Mouse (Mus musculus): ENCODE data around the gene Slc18a3. TPM values are rescaled to one million over a fixed set of nuclear protein-coding genes. Genes with fewer than 3 reads are reported as not detected.
A peak's percentile ranks its signal among the peaks of the same experiment; 100 is the strongest.

The Slc18a3 gene
- not detected in 2 replicates for total RNA-seq (2015; ENCODE audit: low replicate concordance)
- total RNA-seq (2017; ENCODE audit: low replicate concordance): not detected in 2 replicates

DNA sequence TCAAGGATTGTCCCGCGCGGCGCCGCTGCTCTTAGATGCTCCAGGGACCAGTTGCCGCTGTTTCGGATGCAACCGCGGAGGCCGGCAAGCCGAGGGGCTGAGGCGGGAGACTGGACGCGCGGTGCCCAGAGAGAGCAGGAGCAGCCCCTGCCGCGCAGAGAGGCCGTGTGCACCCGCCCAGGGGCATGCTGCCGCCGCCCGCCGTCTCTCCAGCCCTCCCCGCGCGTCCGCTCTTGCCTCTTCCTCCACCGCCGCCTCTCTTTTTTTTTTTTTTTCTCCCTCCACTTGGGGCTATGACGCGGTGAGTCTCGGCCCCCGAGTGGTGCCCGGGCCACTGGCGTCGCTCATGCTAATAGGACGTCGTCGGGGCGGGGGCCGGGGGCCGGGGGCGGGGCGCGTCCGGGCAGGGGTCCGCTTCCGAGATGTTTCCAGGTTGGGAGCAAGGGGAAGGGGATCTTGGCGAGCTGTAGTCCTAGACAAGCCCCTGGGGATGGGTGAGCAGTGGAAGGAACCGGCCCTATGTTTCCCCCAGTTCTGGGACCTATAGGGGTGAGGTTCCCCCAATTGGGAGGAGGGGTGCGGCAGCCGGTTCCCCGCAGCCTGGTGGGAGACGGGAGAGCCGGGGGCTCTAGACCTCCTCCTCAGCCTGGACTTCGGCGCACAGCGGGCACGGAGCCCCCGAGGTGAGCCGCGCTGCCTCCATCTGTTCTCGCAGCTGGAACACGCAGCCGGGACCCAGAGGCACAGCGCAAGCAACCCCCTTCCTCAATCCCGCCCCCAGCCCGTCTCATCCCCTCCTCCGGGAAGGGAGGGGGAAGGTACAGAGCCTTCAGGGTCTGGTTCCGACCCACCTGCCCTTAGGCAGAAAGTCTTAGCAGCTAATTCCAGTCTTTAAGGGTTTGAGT, at the start of gene Slc18a3:
Slc18a3 (minus strand) TSS at position 250 of the 905 bp plus-strand sequence.
- ATAC-seq (replicated peaks; ENCODE audit: low FRiP score, poor library complexity, severe bottlenecking): no peak

DNA sequence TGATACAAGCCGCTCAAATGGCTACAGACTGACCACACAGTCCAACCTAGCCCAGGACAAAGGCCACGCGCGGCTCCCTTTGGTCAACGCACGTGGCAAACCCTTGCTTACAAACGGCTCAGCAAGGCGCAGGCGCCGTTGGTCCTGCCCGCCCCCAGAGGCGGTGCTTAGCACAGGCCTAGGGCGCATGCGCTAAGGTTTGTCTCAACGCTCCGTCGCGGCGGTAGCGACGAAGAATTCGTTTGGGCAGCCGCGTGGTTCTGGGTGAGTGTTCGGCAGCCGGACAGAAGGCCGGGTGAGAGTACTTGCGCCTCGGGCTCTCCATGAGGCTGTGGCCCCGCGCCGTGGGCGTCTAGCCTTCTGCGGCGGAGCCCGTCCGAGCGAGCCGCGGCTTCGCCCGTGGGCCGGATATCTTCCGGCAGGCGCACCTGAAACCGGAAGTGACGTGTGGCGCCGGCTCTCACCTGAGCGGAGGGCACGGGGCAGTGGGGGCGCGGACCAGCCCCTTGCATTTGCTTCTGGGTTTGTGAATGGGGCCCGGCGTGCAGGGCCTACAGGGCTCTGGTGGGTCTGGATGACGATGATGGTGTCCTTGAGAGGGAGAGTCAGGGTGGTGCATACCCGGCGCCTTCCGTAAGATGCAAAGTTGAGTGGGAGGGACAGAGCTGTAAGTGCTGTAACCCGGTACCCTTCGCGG, 48.8 kb upstream of the Slc18a3 start, which contains the start of gene Ercc6:
Ercc6 (plus strand) TSS at position 186 of the 697 bp plus-strand sequence.
- ATAC-seq (replicated peaks; ENCODE audit: low FRiP score, poor library complexity, severe bottlenecking): peak; percentile 96

DNA sequence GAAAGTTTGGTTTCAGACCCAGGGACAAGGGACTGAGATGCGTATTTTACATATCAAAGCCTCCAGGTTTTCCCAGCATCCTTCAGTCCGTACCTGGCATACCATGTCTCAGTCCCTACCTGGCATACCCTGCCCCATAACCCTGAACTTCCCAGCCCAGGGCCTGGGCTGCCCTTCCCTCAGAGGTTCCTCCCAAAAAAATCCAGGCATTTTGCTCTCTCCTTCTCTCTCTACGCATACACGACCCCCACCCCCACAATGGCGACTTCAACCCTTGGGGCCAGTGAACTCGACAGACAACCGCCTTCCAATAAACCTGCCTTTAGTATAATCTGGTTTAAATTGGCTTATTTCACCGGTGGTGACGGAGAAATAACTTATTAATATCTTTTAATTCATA, 48.3 kb upstream of the Slc18a3 start:
- ATAC-seq (replicated peaks; ENCODE audit: low FRiP score, poor library complexity, severe bottlenecking): no peak

DNA sequence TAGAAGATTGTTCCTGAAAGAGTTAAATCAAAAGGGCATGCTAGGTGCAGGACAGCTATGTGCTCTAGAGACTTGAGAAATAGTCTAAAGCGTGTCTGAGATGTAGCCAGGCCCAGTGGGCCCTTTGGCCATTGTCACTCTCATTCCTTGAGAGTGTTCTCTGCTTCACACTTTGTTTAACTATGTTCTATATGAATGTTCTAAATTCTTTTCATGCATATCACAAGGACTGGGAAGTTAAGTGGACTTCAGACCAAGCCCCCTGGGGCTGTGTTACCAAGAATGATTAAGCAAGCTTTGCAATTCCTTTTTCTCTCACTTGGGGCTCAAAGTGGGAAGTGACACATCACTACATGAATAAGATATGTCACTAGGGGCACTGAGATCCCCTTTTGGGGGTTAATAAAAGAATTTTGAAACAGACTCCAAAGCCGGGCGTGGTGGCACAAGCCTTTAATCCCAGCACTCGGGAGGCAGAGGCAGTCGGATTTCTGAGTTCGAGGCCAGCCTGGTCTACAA, 44.9 kb upstream of the Slc18a3 start:
- no peak for ATAC-seq (replicated peaks; ENCODE audit: low FRiP score, poor library complexity, severe bottlenecking)

DNA sequence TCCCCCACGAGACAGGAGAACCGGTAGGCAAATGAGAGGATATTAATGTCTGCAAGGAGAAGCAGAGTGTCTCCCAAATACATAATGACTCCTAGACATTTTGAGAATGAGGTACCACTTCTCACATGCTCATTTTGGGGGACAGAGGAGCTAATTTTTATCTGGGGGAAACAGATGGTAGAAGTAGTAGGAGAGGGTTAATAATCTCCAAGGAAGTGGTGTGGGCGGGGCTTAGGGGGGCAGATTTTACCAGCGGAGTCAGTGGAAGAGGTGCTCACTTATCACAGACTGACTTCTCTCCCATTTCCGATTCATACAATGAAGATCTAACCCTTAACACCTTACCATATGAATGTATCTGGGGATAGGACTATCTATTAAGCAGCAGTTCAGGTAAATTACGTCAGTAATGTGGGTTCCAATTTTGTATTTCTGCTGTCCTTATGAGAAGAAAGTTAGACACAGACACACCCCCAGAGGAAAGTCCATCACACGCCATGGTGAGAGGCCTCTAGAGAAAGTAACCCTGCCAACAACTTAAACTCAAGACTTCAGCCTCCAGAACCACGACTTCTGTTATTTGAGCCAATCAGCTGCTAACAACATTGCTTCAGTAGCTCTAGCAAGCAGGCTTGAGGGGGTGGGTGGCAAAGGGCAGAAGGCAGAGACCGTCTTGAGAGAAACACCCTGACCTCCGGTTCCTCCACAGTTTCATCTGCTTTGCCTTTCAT, 43.6 kb upstream of the Slc18a3 start:
- no peak for ATAC-seq (replicated peaks; ENCODE audit: low FRiP score, poor library complexity, severe bottlenecking)

DNA sequence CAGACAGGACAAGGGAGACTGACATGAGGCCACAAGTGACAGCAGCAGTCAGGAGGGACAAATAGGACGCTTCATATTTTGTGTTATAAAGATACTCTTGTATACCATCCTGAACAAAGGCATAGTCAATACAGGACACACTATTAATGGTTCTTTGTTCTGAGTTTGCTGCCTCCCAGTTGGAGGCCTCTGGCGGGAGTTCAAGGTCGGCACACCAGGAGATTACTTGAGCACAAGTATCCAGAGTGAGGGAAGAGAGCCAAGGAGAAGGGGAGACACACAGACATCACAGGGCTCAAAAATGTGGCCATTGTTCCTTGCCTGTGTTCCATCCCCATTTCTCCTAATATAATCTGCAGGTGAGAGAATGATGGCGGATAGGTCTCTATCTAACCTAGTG, 42.6 kb upstream of the Slc18a3 start:
- ATAC-seq (replicated peaks; ENCODE audit: low FRiP score, poor library complexity, severe bottlenecking): no peak

DNA sequence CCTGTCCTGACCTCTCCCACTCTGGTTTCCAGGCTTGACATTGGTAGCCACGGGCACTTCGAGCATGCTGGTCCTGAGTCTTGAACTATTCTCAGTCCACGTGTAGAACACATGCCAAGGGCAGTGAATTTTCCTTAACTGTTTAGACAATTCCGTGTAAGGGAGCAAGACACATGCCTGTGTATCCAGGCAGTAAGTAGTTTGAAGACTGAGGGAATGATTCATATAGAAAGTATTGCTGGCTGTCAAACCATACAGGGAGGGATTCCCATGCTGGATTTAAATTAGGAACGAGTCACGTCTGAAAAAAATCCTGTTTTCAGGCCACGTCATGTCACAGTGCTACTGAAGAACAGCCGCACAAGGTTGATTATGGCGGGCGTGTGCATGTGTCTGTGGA, 41.7 kb upstream of the Slc18a3 start:
- ATAC-seq (replicated peaks; ENCODE audit: low FRiP score, poor library complexity, severe bottlenecking): no peak

DNA sequence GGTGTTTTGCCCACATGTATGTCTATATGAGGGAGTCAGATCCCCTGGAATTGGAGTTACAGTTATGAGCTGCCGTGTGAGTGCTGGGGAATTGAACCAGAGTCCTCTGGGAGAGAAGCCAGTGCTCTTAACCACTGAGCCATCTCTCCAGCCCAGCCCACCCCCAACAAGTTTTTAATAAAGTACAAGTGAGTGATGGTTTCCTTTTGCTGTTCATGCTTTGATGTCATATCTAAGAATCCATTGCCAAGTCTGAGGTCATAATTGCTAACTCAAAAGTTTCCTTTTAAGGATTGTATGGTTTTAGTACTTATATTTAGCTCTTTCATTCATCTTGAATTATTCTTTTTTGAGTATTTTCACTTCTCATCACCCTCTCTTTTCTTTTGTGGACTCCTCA, 39.2 kb upstream of the Slc18a3 start:
- no peak for ATAC-seq (replicated peaks; ENCODE audit: low FRiP score, poor library complexity, severe bottlenecking)

DNA sequence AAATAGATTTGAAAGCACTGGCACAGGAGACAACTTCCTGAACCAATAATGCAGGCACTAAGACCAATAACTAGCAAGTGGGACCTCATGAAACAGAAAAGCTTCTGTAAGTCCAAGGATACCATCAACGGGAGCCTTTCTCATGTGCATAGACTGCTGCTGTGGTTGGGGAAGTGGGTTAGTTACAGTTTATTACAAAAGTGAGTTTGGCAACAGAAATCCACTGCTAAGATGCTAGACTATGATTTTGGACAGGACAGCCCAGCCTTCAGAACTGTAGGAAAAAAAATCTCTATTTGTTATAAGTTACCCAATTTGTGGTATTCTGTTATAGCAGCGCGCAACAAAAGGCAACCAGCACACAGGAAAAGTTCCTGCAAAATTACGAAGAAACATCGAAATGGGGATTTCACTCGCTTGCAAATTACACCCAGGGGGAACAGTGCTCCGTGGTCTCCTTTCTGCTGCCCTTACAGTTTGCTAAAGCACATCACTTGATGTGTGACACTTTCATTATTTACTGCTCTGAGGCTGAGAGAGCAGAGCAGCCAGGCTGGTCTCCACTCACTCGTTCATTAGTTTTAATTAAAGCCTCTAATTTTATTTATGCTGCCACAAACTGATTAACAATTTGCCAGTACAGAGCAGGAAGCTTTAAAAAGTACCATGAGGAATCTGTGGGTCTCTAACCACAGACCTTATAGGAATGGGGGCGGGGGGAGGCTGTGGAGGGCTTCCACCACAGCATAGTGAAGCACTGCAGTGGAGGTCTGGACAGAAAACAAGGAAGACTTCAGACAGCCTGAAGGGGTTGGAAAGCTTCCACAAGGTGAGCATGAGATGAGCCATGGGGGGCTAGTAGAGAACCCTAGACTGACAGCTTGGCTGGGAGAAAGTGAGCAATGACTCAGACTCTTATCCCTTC, 38.4 kb upstream of the Slc18a3 start:
- no peak for ATAC-seq (replicated peaks; ENCODE audit: low FRiP score, poor library complexity, severe bottlenecking)

DNA sequence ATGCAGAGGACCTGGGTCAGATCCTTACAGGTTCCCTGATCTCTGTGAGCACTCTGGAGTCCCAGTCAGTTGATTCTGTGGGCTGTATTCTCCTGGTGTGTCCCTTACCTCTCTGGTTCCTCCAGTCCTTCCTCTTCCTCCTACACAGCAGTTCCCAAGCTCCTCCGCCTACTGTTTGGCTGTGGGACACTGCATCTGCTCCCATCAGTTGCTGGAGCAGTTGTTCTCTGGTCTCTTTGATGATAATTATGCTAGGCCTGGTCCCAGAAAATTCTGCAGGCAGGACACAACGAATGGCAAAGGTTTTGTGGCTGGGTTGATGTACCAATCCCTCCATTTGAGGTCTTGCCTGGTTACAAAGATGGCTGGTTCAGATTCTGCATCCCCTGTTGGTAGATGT, 36.7 kb upstream of the Slc18a3 start:
- no peak for ATAC-seq (replicated peaks; ENCODE audit: low FRiP score, poor library complexity, severe bottlenecking)

DNA sequence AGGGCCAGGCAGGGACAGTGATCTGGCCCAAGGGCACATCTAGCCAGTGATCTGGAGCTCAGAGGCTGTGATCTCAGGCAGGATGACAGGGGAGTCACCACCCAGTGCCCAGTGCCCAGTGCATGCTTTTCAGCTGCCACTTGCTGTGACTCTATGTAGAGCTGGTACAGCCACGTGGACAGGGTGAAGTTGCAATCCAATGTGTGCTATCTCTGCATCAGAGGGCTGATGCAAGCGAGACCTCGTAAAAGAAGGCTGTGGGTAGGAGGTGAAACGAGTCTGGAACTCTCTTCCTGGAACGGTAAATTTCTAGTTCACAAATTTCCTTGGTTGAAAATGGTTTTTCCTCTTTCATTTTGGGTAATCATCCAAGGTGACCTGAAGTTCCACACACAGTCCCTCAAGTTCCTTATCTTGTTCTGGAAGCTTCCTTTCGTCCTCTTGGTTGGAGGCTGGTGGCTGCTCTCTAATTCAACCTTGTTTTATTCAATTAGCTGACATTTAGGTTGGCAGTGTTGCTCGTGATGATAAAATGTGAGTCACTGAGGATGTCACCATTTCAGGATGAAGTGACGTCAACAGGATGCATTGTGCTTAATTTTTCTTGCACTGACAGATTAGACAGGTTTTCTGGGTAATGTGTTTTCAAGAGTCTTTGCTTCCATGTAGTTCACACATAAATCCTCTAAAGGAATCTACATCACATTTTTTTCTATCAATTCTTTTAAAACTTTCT, 31.6 kb upstream of the Slc18a3 start:
- ATAC-seq (replicated peaks; ENCODE audit: low FRiP score, poor library complexity, severe bottlenecking): no peak

DNA sequence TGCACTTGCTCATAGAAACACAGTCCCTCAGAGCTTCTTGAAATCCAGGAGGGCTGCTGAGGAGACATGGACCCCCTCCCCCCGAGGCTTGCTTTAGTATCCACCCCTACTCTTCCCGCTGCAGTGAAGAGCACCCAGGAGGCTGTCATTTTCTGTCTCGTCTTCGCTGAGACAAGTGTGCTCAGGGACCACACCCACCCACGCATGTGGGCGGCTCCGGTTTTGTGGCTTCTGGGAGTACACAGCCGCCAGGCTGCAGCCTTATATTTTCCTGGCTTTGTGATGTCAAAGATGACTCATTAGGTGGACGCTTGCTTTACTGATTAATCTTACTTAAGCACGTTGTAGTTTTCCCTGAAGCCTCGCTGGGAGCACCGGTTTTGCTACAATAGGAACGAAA, 27.9 kb upstream of the Slc18a3 start:
- no peak for ATAC-seq (replicated peaks; ENCODE audit: low FRiP score, poor library complexity, severe bottlenecking)

DNA sequence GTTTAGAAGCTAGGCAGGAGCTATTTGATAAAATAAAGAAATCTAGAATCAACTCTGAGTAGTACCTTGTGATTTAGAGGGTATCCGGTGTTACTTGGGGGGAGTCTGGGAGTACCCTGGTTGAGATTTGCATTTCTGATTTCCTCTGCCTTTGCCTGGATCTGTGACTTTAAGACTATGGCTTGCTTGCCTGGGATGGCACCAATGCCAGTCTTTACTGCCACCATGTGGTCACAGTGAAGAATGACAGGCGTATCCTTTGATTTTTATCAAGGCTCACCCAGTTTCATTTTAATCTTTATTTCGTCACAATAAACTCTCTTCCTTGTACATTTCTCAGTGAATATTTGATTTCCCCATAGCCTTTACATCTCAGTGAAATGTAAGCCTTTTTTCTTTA, 17.4 kb upstream of the Slc18a3 start:
- peak; percentile 80 for ATAC-seq (replicated peaks; ENCODE audit: low FRiP score, poor library complexity, severe bottlenecking)

DNA sequence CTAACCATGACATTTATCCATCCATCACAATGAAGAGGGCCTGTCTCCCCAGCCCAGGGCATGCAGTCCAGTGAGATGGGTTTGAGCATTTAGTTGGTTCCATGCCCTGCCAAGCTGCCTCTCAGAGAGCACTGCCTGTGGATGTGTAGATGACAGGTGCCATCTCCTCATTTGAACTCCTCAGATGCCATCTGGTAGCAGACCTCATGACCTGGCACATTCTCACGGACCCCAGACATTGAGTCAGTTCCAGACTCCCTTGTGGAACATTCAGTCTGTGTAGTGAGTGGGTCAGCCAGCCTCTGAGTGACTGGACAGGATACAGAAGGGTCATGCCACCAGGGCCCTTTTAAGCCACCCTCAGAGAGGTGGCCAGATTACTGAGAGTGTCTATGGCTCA, 12.9 kb upstream of the Slc18a3 start:
- ATAC-seq (replicated peaks; ENCODE audit: low FRiP score, poor library complexity, severe bottlenecking): no peak

DNA sequence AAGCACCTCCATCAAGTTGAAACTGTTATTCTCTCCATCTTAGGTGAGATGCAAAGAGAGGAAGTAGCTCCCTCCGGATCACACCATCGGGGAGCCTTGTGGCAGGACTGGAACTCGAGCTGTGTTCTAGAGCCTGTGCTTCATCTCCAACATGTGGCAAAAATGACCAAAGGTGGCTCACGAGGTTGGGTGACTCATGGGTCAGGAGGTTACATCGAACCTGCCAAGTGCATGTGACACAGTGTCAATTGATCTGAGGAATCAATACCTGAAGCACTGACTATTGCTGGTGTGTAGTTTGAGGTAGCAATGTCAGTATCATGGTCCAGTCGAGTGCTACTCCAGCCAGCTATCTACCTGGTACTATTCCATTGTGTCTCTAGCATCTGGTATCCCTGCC, 11.9 kb upstream of the Slc18a3 start:
- no peak for ATAC-seq (replicated peaks; ENCODE audit: low FRiP score, poor library complexity, severe bottlenecking)

DNA sequence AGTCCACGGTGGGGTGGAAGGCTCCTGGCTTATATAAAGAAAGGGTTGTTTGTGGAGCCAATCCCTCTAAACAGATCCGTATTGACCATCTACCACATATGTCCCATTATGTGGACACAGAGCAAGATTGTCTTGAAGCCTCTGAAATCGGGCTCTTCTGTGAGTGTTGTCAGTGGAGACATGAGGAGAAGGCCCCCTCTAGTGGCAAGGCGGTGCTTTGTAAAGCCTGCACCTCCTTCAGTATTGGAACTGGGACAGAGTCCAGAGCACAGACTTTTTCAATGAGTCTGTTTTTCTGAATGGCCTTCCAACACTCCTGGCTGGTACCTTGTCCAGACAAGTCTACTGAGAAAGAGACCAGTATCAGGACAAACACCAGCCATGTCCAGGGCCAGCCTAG, 8.3 kb upstream of the Slc18a3 start:
- no peak for ATAC-seq (replicated peaks; ENCODE audit: low FRiP score, poor library complexity, severe bottlenecking)

DNA sequence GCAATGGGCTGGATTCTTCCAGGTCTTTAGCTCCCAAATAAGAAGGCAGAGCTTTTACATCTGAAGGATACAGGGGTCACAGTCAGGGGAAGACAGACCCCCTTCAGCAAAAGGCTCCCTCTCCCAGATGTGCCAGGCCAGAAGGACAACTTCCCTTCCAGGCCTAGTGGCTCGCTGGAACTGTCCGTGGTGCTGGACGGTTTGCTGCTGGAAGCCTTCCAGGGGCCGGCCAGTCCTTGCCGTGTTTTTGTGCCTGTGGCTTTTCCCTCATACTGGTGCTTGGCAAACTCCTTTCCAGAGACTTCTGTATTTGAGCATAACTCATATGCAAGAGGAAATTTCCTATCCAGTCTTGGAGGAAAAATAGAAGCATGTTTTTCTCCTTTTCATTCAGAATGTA, 3.0 kb upstream of the Slc18a3 start:
- ATAC-seq (replicated peaks; ENCODE audit: low FRiP score, poor library complexity, severe bottlenecking): no peak

DNA sequence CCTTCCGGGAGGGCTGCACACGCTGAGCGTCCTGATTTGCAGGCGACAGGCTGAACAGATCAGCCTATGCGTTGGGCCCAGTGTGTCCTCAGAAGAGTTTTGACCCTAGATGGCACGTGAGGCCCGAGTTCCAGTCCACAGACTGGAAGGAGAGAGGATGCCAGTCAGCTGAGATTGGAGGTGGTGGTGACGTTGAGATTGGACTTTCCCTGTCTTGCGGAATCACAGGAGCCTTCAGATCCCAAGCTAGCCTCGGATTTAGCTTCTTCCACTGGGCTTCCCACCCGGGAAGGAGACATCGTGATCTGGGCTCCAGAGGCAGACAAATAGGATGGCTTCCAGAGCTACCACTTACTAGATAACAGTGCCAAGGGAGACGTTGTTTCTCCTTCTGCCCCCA, 1.2 kb upstream of the Slc18a3 start, which contains the start of gene Chat:
Chat (minus strand) TSS at position 101 of the 400 bp plus-strand sequence.
- no peak for ATAC-seq (replicated peaks; ENCODE audit: low FRiP score, poor library complexity, severe bottlenecking)

All from erythroblast, adult 5-6 weeks (primary cell).